Mouse (Mus musculus) intestine, postnatal 0 days (tissue): ENCODE measurements around the gene Plrg1. TPM values are rescaled to one million over a fixed set of nuclear protein-coding genes. Genes with fewer than 3 reads are reported as not detected.

ENCODE experiments used
- ATAC-seq: fragments of 200-750 bp; cut with Nextera tagmentation; 2 replicates; pipeline ENCODE4 v1.8.0; 2017; ENCODE audit warnings: mild to moderate bottlenecking, moderate TSS enrichment, moderate library complexity
- H3K27ac ChIP-seq: fragments of 300-500 bp; sonication (generic); 2 replicates; pipeline ENCODE4 v1.5.1; 2014; ENCODE audit warnings: mild to moderate bottlenecking, low read depth, low read length, moderate library complexity
- H3K27me3 ChIP-seq: fragments of 300-500 bp; sonication (generic); replicated peaks from 2 replicates; pipeline ENCODE4 v1.6.1; 2014; ENCODE audit warnings: low read length, mixed read lengths; ENCODE audit not compliant: control insufficient read depth, insufficient read depth
- H3K36me3 ChIP-seq: fragments of 300-500 bp; sonication (generic); 2 replicates; pipeline ENCODE4 v1.6.1; 2014; ENCODE audit warnings: mild to moderate bottlenecking, moderate library complexity; ENCODE audit not compliant: control insufficient read depth, insufficient read depth
- H3K4me1 ChIP-seq: fragments of 300-500 bp; sonication (generic); replicated peaks from 2 replicates; pipeline ENCODE4 v1.6.1; 2014; ENCODE audit warnings: antibody characterized with exemption, low read length, mixed read lengths; ENCODE audit not compliant: control insufficient read depth, insufficient read depth
- H3K4me2 ChIP-seq: fragments of 300-500 bp; sonication (generic); replicated peaks from 2 replicates; pipeline ENCODE4 v1.6.1; 2014; ENCODE audit warnings: low read depth, mild to moderate bottlenecking, moderate library complexity
- H3K4me3 ChIP-seq: fragments of 300-500 bp; sonication (generic); 2 replicates; pipeline ENCODE4 v1.5.1; 2014; ENCODE audit warnings: low read depth, low read length
- H3K9ac ChIP-seq: fragments of 300-500 bp; sonication (generic); 2 replicates; pipeline ENCODE4 v1.6.1; 2014; ENCODE audit warnings: mild to moderate bottlenecking, low read depth, low read length
- H3K9me3 ChIP-seq: fragments of 300-500 bp; sonication (generic); 2 replicates; pipeline ENCODE4 v1.6.1; 2016; ENCODE audit warnings: mixed run types; ENCODE audit not compliant: control insufficient read depth
- CTCF ChIP-seq: sonication (generic); IDR thresholded peaks from 2 replicates; pipeline ENCODE4 v1.5.1; 2016; ENCODE audit warnings: low read depth, mild to moderate bottlenecking, control low read depth, antibody characterized with exemption, moderate library complexity
- WGBS: fragments of 180-500 bp; shearing (Covaris S2); extraction: QIAGEN DNeasy Blood & Tissue Kit; methylation state at CpG from one replicate; pipeline ENCODE4 v1.1.7; 2014; 5-methylcytosine and 5-hydroxymethylcytosine counted together
- polyA plus RNA-seq: library from polyadenylated mRNA; unstranded; fragments of >200 nt; fragmentation: Nextera tagmentation; extraction: Ambion mirVana; gene quantifications from 2 replicates; pipeline ENCODE4 v1.2.1, GENCODE M21; 2015

The Plrg1 gene
- polyA plus RNA-seq, 1 experiment from 2014 or later, result 38.0 TPM

DNA sequence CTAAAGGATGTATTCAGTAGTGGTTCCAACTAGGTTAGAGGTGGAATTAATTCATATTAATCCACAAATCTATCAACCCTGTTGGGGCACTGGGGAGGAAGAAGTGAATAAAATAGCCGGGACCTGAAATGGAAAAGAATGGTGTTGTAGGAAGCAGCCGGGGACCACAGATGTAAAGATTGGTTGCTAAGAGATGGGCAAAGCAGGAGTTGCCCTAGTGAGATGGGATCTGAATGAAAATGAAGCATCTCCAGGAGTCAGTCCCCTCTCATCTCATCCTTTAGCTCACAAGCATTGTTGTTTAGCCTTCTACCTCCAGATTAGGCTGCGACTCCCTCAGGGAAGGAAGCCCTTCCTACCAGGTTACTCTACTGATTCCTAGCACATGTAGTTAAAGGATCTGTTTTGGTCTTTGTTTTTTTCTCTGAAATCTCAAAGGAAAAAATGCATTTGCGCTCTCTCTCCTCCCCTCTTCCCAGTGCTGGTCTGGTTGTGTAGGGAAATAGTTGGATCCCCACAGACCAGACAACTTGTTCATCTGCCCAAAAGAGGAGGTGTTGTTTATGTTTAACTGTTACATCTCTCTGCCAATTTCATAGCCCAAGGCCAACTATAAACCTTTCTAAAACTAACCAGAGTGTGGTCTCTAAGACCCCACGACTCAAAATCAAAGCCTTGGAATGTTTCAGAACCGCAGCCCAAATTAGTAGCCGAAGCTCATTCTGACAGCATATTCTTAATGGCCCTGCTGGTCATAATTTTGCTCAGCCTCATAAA lies 56.4 kb downstream of the Plrg1 start:
- Histone ChIP-seq H3K4me2 (no peak overlapping the region), H3K27ac (no peak overlapping the region), H3K9me3 (no peaks in the 10 kb centered on the region), H3K36me3 (no peaks in the 10 kb centered on the region), H3K4me1 (no peaks in the 10 kb centered on the region), H3K9ac (no peak overlapping the region), H3K4me3 (no peak overlapping the region), H3K27me3 (no peaks in the 10 kb centered on the region)
- no peak for ATAC-seq
- WGBS, result 70% methylated on average over 7 of the region's 7 CpGs
- TF ChIP-seq CTCF, result no peak

DNA sequence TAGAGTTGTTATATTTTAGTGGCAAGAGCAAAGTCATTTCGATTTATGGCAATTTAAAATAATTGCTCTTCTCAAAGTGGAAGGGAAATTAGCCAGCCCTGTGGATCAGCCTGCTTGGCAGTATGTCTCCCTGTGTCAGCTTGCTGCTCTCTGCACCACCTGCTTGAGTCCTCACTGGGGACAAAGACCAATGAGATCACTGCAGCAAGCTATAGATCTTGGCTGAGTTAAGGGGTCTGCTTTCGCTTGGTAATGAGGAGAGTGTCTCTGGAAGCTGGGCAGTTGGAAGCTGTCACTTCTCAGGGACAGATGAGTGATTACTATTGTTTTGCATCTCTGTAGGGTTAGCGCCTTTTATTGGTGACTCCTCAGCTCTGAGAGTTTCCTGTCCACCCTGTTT lies 57.5 kb downstream of the Plrg1 start:
- no peak overlapping the region for H3K4me3 ChIP-seq
- H3K4me1 ChIP-seq, result no peaks in the 10 kb centered on the region
- 36% methylated on average over 3 of the region's 3 CpGs for WGBS
- no peak overlapping the region for H3K27ac ChIP-seq
- no peaks in the 10 kb centered on the region for H3K36me3 ChIP-seq
- no peaks in the 10 kb centered on the region for H3K9me3 ChIP-seq
- H3K27me3 ChIP-seq, result no peaks in the 10 kb centered on the region
- H3K4me2 ChIP-seq, result no peak overlapping the region
- no peak overlapping the region for H3K9ac ChIP-seq
- no peak for TF ChIP-seq CTCF
- no peak for ATAC-seq

DNA sequence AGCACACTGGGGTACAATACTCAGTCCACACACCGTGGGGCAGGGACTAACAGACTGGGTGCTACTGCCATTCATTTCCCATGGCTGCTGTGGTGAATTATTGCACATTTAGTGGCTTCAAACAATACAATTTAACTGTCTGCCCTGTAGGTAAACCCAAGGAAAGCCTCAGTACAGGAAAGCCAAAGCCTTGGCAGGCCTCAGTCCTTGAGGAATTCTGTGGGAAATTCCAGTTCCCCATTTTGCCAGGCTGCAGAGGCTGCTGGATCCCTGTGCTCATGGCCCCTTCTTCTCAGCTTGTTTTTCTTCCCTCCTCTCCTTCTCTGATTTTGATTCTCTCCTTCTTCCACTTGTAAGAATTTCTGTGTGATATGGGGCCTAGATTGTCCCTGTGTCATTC lies 59.6 kb downstream of the Plrg1 start:
- no peak for TF ChIP-seq CTCF
- 53% methylated on average over 1 of the region's 1 CpGs for WGBS
- Histone ChIP-seq H3K4me3 (no peak overlapping the region), H3K27me3 (no peaks in the 10 kb centered on the region), H3K9me3 (no peaks in the 10 kb centered on the region), H3K9ac (no peak overlapping the region), H3K36me3 (no peaks in the 10 kb centered on the region), H3K27ac (no peak overlapping the region), H3K4me2 (no peak overlapping the region), H3K4me1 (no peaks in the 10 kb centered on the region)
- no peak for ATAC-seq

DNA sequence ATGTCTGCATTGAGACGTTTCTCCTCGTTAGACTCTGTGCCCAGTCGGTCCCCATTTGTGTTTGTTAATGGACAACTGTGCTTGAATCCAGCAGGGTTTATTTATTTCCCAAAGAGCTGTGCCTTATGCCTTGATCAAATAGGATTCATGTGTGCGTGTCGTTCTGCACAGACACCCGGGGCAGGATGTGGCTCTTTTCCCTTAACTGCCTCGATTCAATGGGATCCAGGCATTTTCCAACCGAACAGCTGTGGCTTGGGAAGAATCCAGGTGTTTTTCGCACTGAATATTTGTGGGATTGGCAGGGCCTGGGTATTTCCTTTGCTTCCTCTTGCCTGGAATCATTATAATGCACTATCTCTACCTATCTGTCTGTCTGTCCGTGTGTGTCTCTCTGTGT lies 62.3 kb downstream of the Plrg1 start:
- 68% methylated on average over 10 of the region's 10 CpGs for WGBS

More for the DNA sequence above, 62.3 kb downstream of the Plrg1 start:
- TF ChIP-seq CTCF, result no peak
- H3K4me3 ChIP-seq, result no peak overlapping the region
- no peaks in the 10 kb centered on the region for H3K4me1 ChIP-seq
- H3K9ac ChIP-seq, result no peak overlapping the region
- no peaks in the 10 kb centered on the region for H3K36me3 ChIP-seq
- no peaks in the 10 kb centered on the region for H3K27me3 ChIP-seq
- H3K4me2 ChIP-seq, result no peak overlapping the region
- H3K27ac ChIP-seq, result no peak overlapping the region
- no peaks in the 10 kb centered on the region for H3K9me3 ChIP-seq
- no peak for ATAC-seq

Other genes starting within 250 kb of the Plrg1 start
- 3.3 and 3.5 TPM in 2 replicates for gene Rbm46, start 179.0 kb upstream of the Plrg1 start, polyA plus RNA-seq
- gene Lrat, start 151.5 kb upstream of the Plrg1 start, polyA plus RNA-seq, result 29.5 and 30.4 TPM in 2 replicates
- 1.2 and 1.8 TPM in 2 replicates for gene Fgg, start 47.8 kb upstream of the Plrg1 start, polyA plus RNA-seq
- 18.3 and 22.8 TPM in 2 replicates for gene Fga, start 29.4 kb upstream of the Plrg1 start, polyA plus RNA-seq
- gene Fgb, start 5.7 kb upstream of the Plrg1 start, polyA plus RNA-seq, result 7.5 and 8.7 TPM in 2 replicates
- 0.07 and 0.08 TPM in 2 replicates for gene Dchs2, start 72.4 kb downstream of the Plrg1 start, polyA plus RNA-seq